In the genomic region with DNA sequence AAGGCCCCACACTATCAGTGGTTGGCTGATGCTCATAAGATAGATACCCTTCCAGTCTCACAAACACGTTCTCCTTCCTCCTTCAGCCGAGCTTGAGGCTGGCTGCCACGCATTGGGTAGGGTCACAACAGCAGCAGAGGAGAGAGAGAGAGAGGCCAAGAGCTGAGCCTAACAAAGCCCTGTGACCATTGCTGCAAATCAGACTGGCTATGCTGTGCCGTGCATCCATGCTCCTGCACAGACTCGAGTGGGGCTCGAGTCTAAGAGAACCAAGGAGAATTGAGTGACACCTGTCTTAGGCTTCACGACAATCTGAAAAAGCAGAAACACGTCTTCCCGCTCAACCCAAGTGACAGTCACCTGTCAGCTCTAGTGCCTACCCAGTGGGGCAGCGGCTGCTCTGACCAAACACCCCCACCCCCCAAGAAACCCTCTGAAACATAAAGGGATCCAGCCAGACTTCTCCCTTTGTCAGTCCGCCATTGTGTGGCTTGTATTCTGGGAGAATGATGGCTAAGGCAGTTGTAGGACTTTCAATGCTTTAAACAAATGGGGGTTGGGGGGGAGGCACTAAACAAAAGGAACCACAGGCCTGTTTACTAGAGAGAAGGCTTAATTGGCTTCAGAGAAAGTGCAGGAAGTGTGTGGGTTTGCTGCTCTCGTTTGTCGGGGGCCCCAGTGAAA, we compare ENCODE assay signal across 14 mouse cellular contexts.
DNase-seq lines count a peak whose midpoint lies in the region; ATAC-seq lines count a peak whose summit lies in the region.
"Had no signal": no experiment of that assay in that cellular context is flagged by ENCODE, and none has a peak within 500 bp of the region (broad histone marks: within the 10 kb centered on the region; RNA-seq: fewer than 3 reads in every experiment).

No protein-coding gene starts in this region.

- no peaks in the 10 kb centered on the region for H3K36me3 ChIP-seq in midbrain, embryonic 11.5 days (ENCODE audit: control insufficient read depth, insufficient read depth, low read length)
- H3K36me3 ChIP-seq in midbrain, embryonic 14.5 days (ENCODE audit: control insufficient read depth, insufficient read depth, low read length), result no peaks in the 10 kb centered on the region
- no peaks in the 10 kb centered on the region for H3K36me3 ChIP-seq in kidney, embryonic 16.5 days (ENCODE audit: insufficient read depth, low read length)
- H3K36me3 ChIP-seq: embryonic facial prominence, embryonic 13.5 days; intestine, embryonic 15.5 days; limb, embryonic 12.5 days had no signal

- 20% methylated on average over 13 of the region's 13 CpGs for WGBS in midbrain, embryonic 11.5 days
- WGBS in midbrain, embryonic 14.5 days, result 10% methylated on average over 13 of the region's 13 CpGs
- 71% methylated on average over 11 of the region's 13 CpGs for WGBS in kidney, embryonic 16.5 days

- no peak overlapping the region; the same call in 1 of the 2 replicates for H3K4me2 ChIP-seq in midbrain, embryonic 11.5 days
- no peak overlapping the region for H3K4me2 ChIP-seq in midbrain, embryonic 14.5 days (ENCODE audit: low read length)
- no peak overlapping the region for H3K4me2 ChIP-seq in kidney, embryonic 16.5 days (replicated peaks; ENCODE audit: low read depth, low read length)
- H3K4me2 ChIP-seq: embryonic facial prominence, embryonic 13.5 days; intestine, embryonic 15.5 days; limb, embryonic 12.5 days had no signal

- H3K4me3 ChIP-seq in midbrain, embryonic 11.5 days (ENCODE audit: low read depth, low read length), result no peak overlapping the region
- H3K4me3 ChIP-seq in midbrain, embryonic 14.5 days (replicated peaks; ENCODE audit: low read depth, low read length), result no peak overlapping the region
- H3K4me3 ChIP-seq in kidney, embryonic 16.5 days (ENCODE audit: low read length), result no peak overlapping the region
- H3K4me3 ChIP-seq: embryonic facial prominence, embryonic 13.5 days; intestine, embryonic 15.5 days; limb, embryonic 12.5 days had no signal

- peak overlapping the region; percentile 27; the same call in 1 of the 2 replicates for H3K27ac ChIP-seq in midbrain, embryonic 11.5 days (ENCODE audit: low read depth, low read length)
- no peak overlapping the region for H3K27ac ChIP-seq in midbrain, embryonic 14.5 days (replicated peaks; ENCODE audit: low read depth, low read length)
- H3K27ac ChIP-seq in kidney, embryonic 16.5 days (ENCODE audit: low read length), result no peak overlapping the region
- H3K27ac ChIP-seq: embryonic facial prominence, embryonic 13.5 days; intestine, embryonic 15.5 days; limb, embryonic 12.5 days; macrophage had no signal

- H3K4me1 ChIP-seq in midbrain, embryonic 11.5 days (ENCODE audit: control insufficient read depth, insufficient read depth, low read length), result peaks cover 17% of the 10 kb centered on the region
- peaks cover 8% of the 10 kb centered on the region for H3K4me1 ChIP-seq in midbrain, embryonic 14.5 days (ENCODE audit: control insufficient read depth, insufficient read depth, low read length)
- no peaks in the 10 kb centered on the region for H3K4me1 ChIP-seq in kidney, embryonic 16.5 days (ENCODE audit: insufficient read depth, low read length)

- H3K9me3 ChIP-seq in midbrain, embryonic 11.5 days (ENCODE audit: control insufficient read depth, low read length), result no peaks in the 10 kb centered on the region
- no peaks in the 10 kb centered on the region for H3K9me3 ChIP-seq in midbrain, embryonic 14.5 days (ENCODE audit: control insufficient read depth, low read length)
- no peaks in the 10 kb centered on the region for H3K9me3 ChIP-seq in kidney, embryonic 16.5 days (ENCODE audit: low read length)
- H3K9me3 ChIP-seq: embryonic facial prominence, embryonic 13.5 days; intestine, embryonic 15.5 days; limb, embryonic 12.5 days had no signal

- 0 out of 2 replicates have a peak overlapping the region, but pooled peaks have one; percentile 6 for H3K9ac ChIP-seq in midbrain, embryonic 11.5 days (ENCODE audit: low read length)
- no peak overlapping the region for H3K9ac ChIP-seq in midbrain, embryonic 14.5 days (replicated peaks; ENCODE audit: low read length)
- no peak overlapping the region for H3K9ac ChIP-seq in kidney, embryonic 16.5 days (replicated peaks; ENCODE audit: low read length)
- H3K9ac ChIP-seq: embryonic facial prominence, embryonic 13.5 days; intestine, embryonic 15.5 days; limb, embryonic 12.5 days; liver, postnatal 0 days had no signal

- DNase-seq in midbrain, embryonic 11.5 days (ENCODE audit: low spot score, missing footprints), result peak; percentile 94
- DNase-seq in midbrain, embryonic 14.5 days, result no peak
- DNase-seq in T-cell, adult 2 months (ENCODE audit: low spot score), result peak; percentile 10
- DNase-seq in embryo, embryonic 9.5 days (ENCODE audit: extremely low spot score), result peak; percentile 61
- peak; percentile 60 for DNase-seq in thymus, postnatal 0 days (ENCODE audit: low spot score)
- DNase-seq: cerebellum, adult 2 months; kidney, postnatal 14 days; liver, postnatal 0 days had no signal

- 0 out of 2 replicates have a peak, but pooled peaks cover 2% of the 10 kb centered on the region for H3K27me3 ChIP-seq in midbrain, embryonic 11.5 days (ENCODE audit: control insufficient read depth, insufficient read depth, low read length)
- no peaks in the 10 kb centered on the region for H3K27me3 ChIP-seq in midbrain, embryonic 14.5 days (ENCODE audit: control insufficient read depth, insufficient read depth, low read length)
- H3K27me3 ChIP-seq in kidney, embryonic 16.5 days (ENCODE audit: insufficient read depth, low read length), result no peaks in the 10 kb centered on the region
- H3K27me3 ChIP-seq: embryonic facial prominence, embryonic 13.5 days; intestine, embryonic 15.5 days; limb, embryonic 12.5 days had no signal

- ATAC-seq in midbrain, embryonic 11.5 days (ENCODE audit: low FRiP score), result peak; percentile 79
- no peak for ATAC-seq in midbrain, embryonic 14.5 days (ENCODE audit: low FRiP score, low TSS enrichment)
- ATAC-seq in kidney, embryonic 16.5 days (ENCODE audit: low FRiP score, low TSS enrichment), result no peak
- ATAC-seq in frontal cortex, adult (ENCODE audit: low TSS enrichment), result no peak
- ATAC-seq: intestine, embryonic 15.5 days; liver, postnatal 0 days had no signal
